In genomic region chr2:180588736-180589122, GRCm38 (mm10) we compare ENCODE assay signal across 8 mouse cellular contexts. TPM values are rescaled to one million over a fixed set of nuclear protein-coding genes. Genes with fewer than 3 reads are reported as not detected.
DNase-seq lines count a peak whose midpoint lies in the region; ATAC-seq and TF ChIP-seq lines count a peak whose summit lies in the region.

No protein-coding gene starts in this region.

- no peak for TF ChIP-seq CTCF in layer of hippocampus, adult 2 months (conservative IDR thresholded peaks at IDR 0.05)
- TF ChIP-seq CTCF in cortical plate, adult 2 months (IDR thresholded peaks at IDR 0.05; ENCODE audit: extremely low read depth, insufficient read depth, low read length): 0 out of 2 replicates have a peak, but pooled peaks have one; percentile 6

- H3K27me3 ChIP-seq in intestine, embryonic 16.5 days (replicated peaks; ENCODE audit: control insufficient read depth, insufficient read depth, low read length): no peaks in the 10 kb centered on the region
- no peaks in the 10 kb centered on the region for H3K27me3 ChIP-seq in neural tube, embryonic 12.5 days (replicated peaks)

- H3K4me3 ChIP-seq in layer of hippocampus, adult 2 months: peak overlapping the region; percentile 91
- peak overlapping the region; percentile 98 for H3K4me3 ChIP-seq in cortical plate, adult 2 months (ENCODE audit: insufficient read depth, low read length)
- H3K4me3 ChIP-seq in intestine, embryonic 16.5 days (ENCODE audit: low read length): peak overlapping the region; percentile 93
- H3K4me3 ChIP-seq in neural tube, embryonic 12.5 days: peak overlapping the region; percentile 85

- ATAC-seq in intestine, embryonic 16.5 days: peak; percentile 7; the same call in 1 of the 2 replicates
- ATAC-seq in neural tube, embryonic 12.5 days (ENCODE audit: low FRiP score, low read depth): peak; percentile 23; the same call in 1 of the 2 replicates

- TF ChIP-seq POLR2A in cortical plate, adult 2 months (IDR thresholded peaks at IDR 0.05; ENCODE audit: extremely low read depth, insufficient read depth, low read length): no peak

- H3K27ac ChIP-seq in layer of hippocampus, adult 2 months: peak overlapping the region; percentile 99
- H3K27ac ChIP-seq in cortical plate, adult 2 months (ENCODE audit: insufficient read depth, low read length): no peak overlapping the region
- peak overlapping the region; percentile 93; the same call in 1 of the 2 replicates for H3K27ac ChIP-seq in intestine, embryonic 16.5 days (ENCODE audit: low read length)
- 0 out of 2 replicates have a peak overlapping the region, but pooled peaks have one; percentile 82 for H3K27ac ChIP-seq in neural tube, embryonic 12.5 days

- peak overlapping the region; percentile 49 for H3K4me2 ChIP-seq in intestine, embryonic 16.5 days (ENCODE audit: low read depth, low read length)
- H3K4me2 ChIP-seq in neural tube, embryonic 12.5 days (replicated peaks): peak overlapping the region; percentile 88

- H3K9ac ChIP-seq in intestine, embryonic 16.5 days (ENCODE audit: low read depth, low read length): peak overlapping the region; percentile 93
- peak overlapping the region; percentile 87 for H3K9ac ChIP-seq in neural tube, embryonic 12.5 days

- H3K4me1 ChIP-seq in cortical plate, adult 2 months (ENCODE audit: control insufficient read depth, insufficient read depth, low read length): peaks cover 2% of the 10 kb centered on the region; the same call in 1 of the 2 replicates
- H3K4me1 ChIP-seq in intestine, embryonic 16.5 days (ENCODE audit: control insufficient read depth, insufficient read depth, low read length): peaks cover 10% of the 10 kb centered on the region
- H3K4me1 ChIP-seq in neural tube, embryonic 12.5 days: peaks cover 20% of the 10 kb centered on the region

- no peak for DNase-seq in layer of hippocampus, adult 2 months (ENCODE audit: low spot score in 2 of 2)
- no peak for DNase-seq in layer of hippocampus, postnatal 14 days (ENCODE audit: low spot score in 2 of 2)
- no peak for DNase-seq in adrenal gland, postnatal 10 days
- DNase-seq in left cerebral cortex, adult 18-20 months (ENCODE audit: low spot score in 2 of 2): no peak
- no peak for DNase-seq in ovary, postnatal 10 days (ENCODE audit: low spot score)

- H3K36me3 ChIP-seq in intestine, embryonic 16.5 days (ENCODE audit: control insufficient read depth, insufficient read depth, low read length): peaks cover 11% of the 10 kb centered on the region; the same call in 1 of the 2 replicates
- H3K36me3 ChIP-seq in neural tube, embryonic 12.5 days: peaks cover 49% of the 10 kb centered on the region

- 45% methylated on average over 6 of the region's 6 CpGs for WGBS in intestine, embryonic 16.5 days
- 50% methylated on average over 6 of the region's 6 CpGs for WGBS in neural tube, embryonic 12.5 days

- H3K9me3 ChIP-seq in intestine, embryonic 16.5 days (ENCODE audit: control insufficient read depth, low read length): no peaks in the 10 kb centered on the region
- no peaks in the 10 kb centered on the region for H3K9me3 ChIP-seq in neural tube, embryonic 12.5 days

RNA-seq across cellular contexts. Expression of gene Ogfr, which starts 0.3 kb away (rescaled TPM):
- 10 to 100 TPM; 36.2 to 40.6 TPM for total RNA-seq in layer of hippocampus, adult 2 months (2021)
- 10 to 100 TPM; 63.3 to 65.1 TPM for total RNA-seq in layer of hippocampus, postnatal 14 days (2021)
- 38.5 and 39.1 TPM in 2 replicates for polyA plus RNA-seq in cortical plate, adult 2 months (2012; rRNA removed)
- 36.6 and 37.5 TPM in 2 replicates for polyA plus RNA-seq in intestine, embryonic 16.5 days (2015; fragmentation: Nextera tagmentation; extraction: Ambion mirVana)
- 91.8 and 94.8 TPM in 2 replicates for polyA plus RNA-seq in neural tube, embryonic 12.5 days (2016; fragmentation: Nextera tagmentation; extraction: Ambion mirVana)
- 10 to 100 TPM; 44.4 to 49.2 TPM for total RNA-seq in adrenal gland, postnatal 10 days (2021)
- 10 to 100 TPM; 31.2 to 33.7 TPM for total RNA-seq in left cerebral cortex, adult 18-20 months (2021)

RNA-seq across cellular contexts. Expression of gene Mrgbp, which starts 7.6 kb away (rescaled TPM):
- 10 to 100 TPM; 19.4 to 23.4 TPM for total RNA-seq in layer of hippocampus, adult 2 months (2021)
- total RNA-seq in layer of hippocampus, postnatal 14 days (2021): 10 to 100 TPM; 19.9 to 21.1 TPM
- 26.3 and 29.6 TPM in 2 replicates for polyA plus RNA-seq in cortical plate, adult 2 months (2012; rRNA removed)
- polyA plus RNA-seq in intestine, embryonic 16.5 days (2015; fragmentation: Nextera tagmentation; extraction: Ambion mirVana): 19.0 and 20.9 TPM in 2 replicates
- 38.9 and 45.5 TPM in 2 replicates for polyA plus RNA-seq in neural tube, embryonic 12.5 days (2016; fragmentation: Nextera tagmentation; extraction: Ambion mirVana)
- total RNA-seq in adrenal gland, postnatal 10 days (2021): 10 to 100 TPM; 21.0 to 26.8 TPM
- total RNA-seq in left cerebral cortex, adult 18-20 months (2021): 10 to 100 TPM; 19.2 to 19.4 TPM

RNA-seq across cellular contexts. Expression of gene Col9a3, which starts 8.9 kb away (rescaled TPM):
- 10 to 100 TPM in 1 of 2 experiments, 1 to 10 TPM in 1; 6.8 to 10.4 TPM for total RNA-seq in layer of hippocampus, adult 2 months (2021)
- total RNA-seq in layer of hippocampus, postnatal 14 days (2021): 10 to 100 TPM; 33.3 to 56.0 TPM
- polyA plus RNA-seq in cortical plate, adult 2 months (2012; rRNA removed): 15.5 and 17.2 TPM in 2 replicates
- 4.1 and 6.2 TPM in 2 replicates for polyA plus RNA-seq in intestine, embryonic 16.5 days (2015; fragmentation: Nextera tagmentation; extraction: Ambion mirVana)
- polyA plus RNA-seq in neural tube, embryonic 12.5 days (2016; fragmentation: Nextera tagmentation; extraction: Ambion mirVana): 52.2 and 56.5 TPM in 2 replicates
- total RNA-seq in adrenal gland, postnatal 10 days (2021): 1 to 10 TPM in 1 of 2 experiments, under 1 TPM in 1; 0.55 to 1.8 TPM
- total RNA-seq in left cerebral cortex, adult 18-20 months (2021): 1 to 10 TPM; 3.5 to 4.4 TPM

RNA-seq across cellular contexts. Expression of gene Tcfl5, which starts 53.8 kb away (rescaled TPM):
- under 1 TPM in 1 of 2 experiments, not detected in 1; 0.47 TPM for total RNA-seq in layer of hippocampus, adult 2 months (2021)
- total RNA-seq in layer of hippocampus, postnatal 14 days (2021): 1 to 10 TPM; 1.2 to 2.0 TPM
- polyA plus RNA-seq in cortical plate, adult 2 months (2012; rRNA removed): 0.91 and 1.1 TPM in 2 replicates
- polyA plus RNA-seq in intestine, embryonic 16.5 days (2015; fragmentation: Nextera tagmentation; extraction: Ambion mirVana): 0.10 and 0.12 TPM in 2 replicates
- 0.23 and 0.55 TPM in 2 replicates for polyA plus RNA-seq in neural tube, embryonic 12.5 days (2016; fragmentation: Nextera tagmentation; extraction: Ambion mirVana)
- under 1 TPM; 0.33 to 0.39 TPM for total RNA-seq in adrenal gland, postnatal 10 days (2021)
- total RNA-seq in left cerebral cortex, adult 18-20 months (2021): under 1 TPM; 0.30 to 0.37 TPM
